Mouse (Mus musculus): ENCODE measurements around the gene Hmgcs1. TPM values are rescaled to one million over a fixed set of nuclear protein-coding genes. Genes with fewer than 3 reads are reported as not detected.

Hmgcs1 gene
- polyA plus RNA-seq, 2 experiments from 2014 or later = 51.0 to 58.3 TPM

GRCm38 (mm10) chr13:119753859-119754634, 63.9 kb downstream of the Hmgcs1 start:
- ATAC-seq = no peak

DNA sequence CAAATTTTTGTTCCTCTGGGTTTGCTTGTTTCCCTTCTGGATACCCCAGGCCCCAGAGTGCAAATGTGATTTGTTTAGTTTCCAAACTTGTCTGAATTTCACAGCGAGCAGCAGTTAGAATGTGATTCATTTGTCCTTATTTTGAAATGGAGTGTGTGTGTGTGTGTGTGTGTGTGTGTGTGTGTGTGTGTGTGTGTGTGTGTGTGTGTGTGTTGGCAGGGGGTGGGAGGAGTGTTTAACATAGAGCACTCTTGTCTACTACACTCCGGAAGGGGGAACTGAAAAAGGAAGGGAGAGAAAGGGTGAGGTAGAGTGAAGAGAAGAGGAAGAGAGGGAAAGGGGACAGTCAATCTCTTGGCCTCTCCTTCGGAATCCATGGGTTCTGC, 64.4 kb downstream of the Hmgcs1 start:
- ATAC-seq = no peak

- no peak for ATAC-seq
These were observed 65.0 kb downstream of the Hmgcs1 start for GRCm38 (mm10) chr13:119755141-119755547.

DNA sequence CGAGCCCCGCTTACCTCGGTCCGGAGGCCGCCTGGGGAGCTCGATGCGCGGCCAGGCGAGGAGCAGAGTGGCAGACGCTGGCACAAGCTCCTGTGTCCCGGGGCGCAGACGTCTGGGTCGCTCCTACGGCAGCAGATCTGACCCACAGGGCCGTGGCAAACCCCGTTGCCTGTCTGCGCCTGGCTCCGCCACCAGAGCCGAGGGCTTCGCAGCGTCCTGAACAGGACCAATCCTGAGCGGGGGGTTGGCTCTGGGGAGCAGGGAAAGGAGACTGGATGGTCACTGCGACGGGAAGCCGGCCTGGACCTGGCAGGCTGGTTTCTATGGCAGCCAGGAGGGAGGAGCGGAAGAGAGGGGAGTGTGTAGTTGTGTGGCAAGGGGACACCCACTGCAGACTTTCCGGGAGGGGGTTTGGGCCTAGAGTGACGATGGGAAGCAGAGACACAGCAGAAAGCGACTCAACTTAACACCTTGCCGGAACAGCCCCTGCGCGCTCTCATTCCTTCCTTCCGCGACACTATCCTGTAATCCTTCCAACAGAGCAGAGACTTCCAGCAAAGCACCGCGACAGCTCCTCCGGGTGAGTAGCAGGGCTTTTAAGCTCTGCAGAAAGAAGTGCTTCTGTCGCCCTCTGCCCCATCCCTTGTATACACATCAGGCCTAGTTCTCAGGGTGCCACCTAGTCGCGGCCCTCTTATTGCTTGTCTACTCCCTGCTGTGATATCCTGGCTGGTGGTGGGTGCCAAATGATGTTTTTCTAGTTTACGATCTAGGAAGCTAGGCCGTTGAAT, 65.7 kb downstream of the Hmgcs1 start, which contains the start of gene Nim1k:
TSS of gene Nim1k (minus strand) at position 202 of the 791 bp plus-strand sequence.
- peak; percentile 82 for ATAC-seq

DNA sequence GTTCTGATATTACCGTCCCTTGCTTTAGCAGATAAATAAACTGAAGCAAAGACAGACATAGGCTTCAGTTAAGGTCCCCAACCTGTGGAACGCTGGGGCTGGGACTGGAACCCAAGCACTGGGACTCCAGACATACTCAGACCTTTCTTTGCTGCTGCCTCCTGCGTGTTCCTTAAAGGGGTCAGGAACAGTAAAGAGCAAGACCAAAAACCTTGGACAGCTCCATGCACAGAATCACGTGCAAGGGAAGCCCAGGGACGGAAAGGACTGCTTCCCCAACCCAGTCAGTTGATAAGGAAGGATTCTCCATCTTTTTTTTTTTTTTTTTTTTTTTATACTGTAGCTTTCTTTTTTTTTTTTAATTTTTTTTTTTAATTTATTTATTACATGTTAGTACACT, 66.7 kb downstream of the Hmgcs1 start:
- ATAC-seq = no peak

Other genes with a start within 250 kb of the Hmgcs1 start
- 10 to 100 TPM; 79.0 to 99.7 TPM for gene 4833420G17Rik, start 227.6 kb upstream of the Hmgcs1 start, polyA plus RNA-seq (2017; shearing (Covaris generic))
- 1 to 10 TPM; 2.6 to 3.1 TPM for gene Tmem267, start 202.3 kb upstream of the Hmgcs1 start, polyA plus RNA-seq (2017; shearing (Covaris generic))
- under 1 TPM in 1 of 2 experiments, not detected in 1; 0.79 TPM for gene 3110070M22Rik, start 202.0 kb upstream of the Hmgcs1 start, polyA plus RNA-seq (2017; shearing (Covaris generic))
- under 1 TPM in 1 of 2 experiments, not detected in 1; 0.26 TPM for gene Ccl28, start 66.6 kb upstream of the Hmgcs1 start, polyA plus RNA-seq (2017; shearing (Covaris generic))
- 1 to 10 TPM in 1 of 2 experiments, under 1 TPM in 1; 0.62 to 1.1 TPM for gene Nim1k, start 65.5 kb downstream of the Hmgcs1 start, polyA plus RNA-seq (2017; shearing (Covaris generic))
- gene Zfp131, start 100.5 kb downstream of the Hmgcs1 start, polyA plus RNA-seq (2017; shearing (Covaris generic)) = 10 to 100 TPM; 18.8 to 22.1 TPM
- not detected for gene AF067063, start 139.8 kb downstream of the Hmgcs1 start, polyA plus RNA-seq (2017; shearing (Covaris generic))
- gene D13Ertd608e, start 145.6 kb downstream of the Hmgcs1 start, polyA plus RNA-seq (2017; shearing (Covaris generic)) = not detected
- gene Tcstv1, start 204.4 kb downstream of the Hmgcs1 start, polyA plus RNA-seq (2017; shearing (Covaris generic)) = not detected
- gene Gm21761, start 238.9 kb downstream of the Hmgcs1 start, polyA plus RNA-seq (2017; shearing (Covaris generic)) = not detected